Mouse (Mus musculus): ENCODE data around the gene Zfand4. TPM values are rescaled to one million over a fixed set of nuclear protein-coding genes. Genes with fewer than 3 reads are reported as not detected.
"Not testable (repeated sequence)": the region's sequence is repeated elsewhere in the genome, so short reads cannot be mapped to it uniquely, and the experiment has no call there.

Gene Zfand4
- under 1 TPM; 0.59 to 0.64 TPM for total RNA-seq (2021)
- long read RNA-seq, experiment 1, result 0 reads
- long read RNA-seq, experiment 2, partial matches to known transcripts, result 0 of 2 reads
- long read RNA-seq, experiment 2, other reads (novel, unspliced or antisense), result 0 of 2 reads

GRCm38 (mm10) chr6:116264018-116264651 is at the start of gene Zfand4:
Gene Zfand4, plus strand, starts transcription at chr6:116264222.
- Histone ChIP-seq H3K27ac (peak within 1 kb of the TSS; percentile 73), H3K4me3 (peak within 1 kb of the TSS; percentile 81)
- peak; percentile 93 for DNase-seq
- intact Hi-C loops (cut with DNase I), result loop anchor here (5.0 kb wide), 1 partner anchor 158 kb away; no protein-coding TSS in a partner anchor
- TF ChIP-seq CTCF (IDR thresholded peaks at IDR 0.05), result no peak

GRCm38 (mm10) chr6:116227767-116228166 is 36.3 kb upstream of the Zfand4 start:
- TF ChIP-seq CTCF (IDR thresholded peaks at IDR 0.05), result no peak
- H3K4me3 ChIP-seq, result no peak overlapping the region
- DNase-seq, result no peak
- H3K27ac ChIP-seq, result no peak overlapping the region
- intact Hi-C loops (cut with DNase I), result no loop called here

- Histone ChIP-seq H3K4me3 (no peak overlapping the region), H3K27ac (no peak overlapping the region)
- intact Hi-C loops (cut with DNase I), result no loop called here
- TF ChIP-seq CTCF (IDR thresholded peaks at IDR 0.05), result peak; percentile 95
- peak; percentile 71 for DNase-seq
These were observed 35.1 kb upstream of the Zfand4 start for GRCm38 (mm10) chr6:116228785-116229525.

- H3K4me3 ChIP-seq; DNase-seq; intact Hi-C loops (cut with DNase I): not testable (repeated sequence)
These were observed 29.2 kb upstream of the Zfand4 start for GRCm38 (mm10) chr6:116234821-116235220.

GRCm38 (mm10) chr6:116235336-116235735 is 28.7 kb upstream of the Zfand4 start:
- Histone ChIP-seq H3K4me3 (no peak overlapping the region), H3K27ac (no peak overlapping the region)
- intact Hi-C loops (cut with DNase I), result no loop called here
- peak; percentile 28 for DNase-seq
- TF ChIP-seq CTCF (IDR thresholded peaks at IDR 0.05), result no peak

More at GRCm38 (mm10) chr6:116234821-116235220, 29.2 kb upstream of the Zfand4 start:
- not testable (repeated sequence) for H3K27ac ChIP-seq

GRCm38 (mm10) chr6:116238083-116238482 is 25.9 kb upstream of the Zfand4 start:
- Histone ChIP-seq H3K4me3 (no peak overlapping the region), H3K27ac (no peak overlapping the region)
- TF ChIP-seq CTCF (IDR thresholded peaks at IDR 0.05), result no peak
- DNase-seq, result no peak
- intact Hi-C loops (cut with DNase I), result no loop called here

GRCm38 (mm10) chr6:116240371-116240770 is 23.7 kb upstream of the Zfand4 start:
- Histone ChIP-seq H3K4me3 (no peak overlapping the region), H3K27ac (no peak overlapping the region)
- TF ChIP-seq CTCF (IDR thresholded peaks at IDR 0.05), result no peak
- DNase-seq, result no peak
- intact Hi-C loops (cut with DNase I), result no loop called here

GRCm38 (mm10) chr6:116259649-116260048 is 4.4 kb upstream of the Zfand4 start:
- DNase-seq, result no peak
- intact Hi-C loops (cut with DNase I), result loop anchor here (5.0 kb wide), 1 partner anchor 163 kb away; no protein-coding TSS in a partner anchor
- TF ChIP-seq CTCF (IDR thresholded peaks at IDR 0.05), result no peak
- Histone ChIP-seq H3K27ac (no peak overlapping the region), H3K4me3 (no peak overlapping the region)

- Histone ChIP-seq H3K27ac (no peak overlapping the region), H3K4me3 (no peak overlapping the region)
- intact Hi-C loops (cut with DNase I), result loop anchor here (5.0 kb wide), 1 partner anchor 162 kb away; no protein-coding TSS in a partner anchor
- no peak for TF ChIP-seq CTCF (IDR thresholded peaks at IDR 0.05)
- no peak for DNase-seq
These were observed 3.5 kb upstream of the Zfand4 start for GRCm38 (mm10) chr6:116260481-116260880.

- intact Hi-C loops (cut with DNase I), result loop anchor here (5.0 kb wide), 1 partner anchor 159 kb away; no protein-coding TSS in a partner anchor
- no peak for DNase-seq
- H3K27ac ChIP-seq, result no peak overlapping the region
- H3K4me3 ChIP-seq, result no peak overlapping the region
- no peak for TF ChIP-seq CTCF (IDR thresholded peaks at IDR 0.05)
These were observed 1.2 kb upstream of the Zfand4 start for GRCm38 (mm10) chr6:116262824-116263223.

- peak overlapping the region; percentile 81 for H3K4me3 ChIP-seq
- no peak for TF ChIP-seq CTCF (IDR thresholded peaks at IDR 0.05)
- no peak for DNase-seq
- no peak overlapping the region for H3K27ac ChIP-seq
- intact Hi-C loops (cut with DNase I), result loop anchor here (5.0 kb wide), 1 partner anchor 157 kb away; no protein-coding TSS in a partner anchor
These were observed 814 bp downstream of the Zfand4 start for GRCm38 (mm10) chr6:116264836-116265235.

GRCm38 (mm10) chr6:116265603-116266002 is 1.6 kb downstream of the Zfand4 start:
- TF ChIP-seq CTCF (IDR thresholded peaks at IDR 0.05), result no peak
- intact Hi-C loops (cut with DNase I), result no loop called here
- H3K27ac ChIP-seq, result no peak overlapping the region
- H3K4me3 ChIP-seq, result no peak overlapping the region
- DNase-seq, result no peak
